Mouse (Mus musculus) heart, postnatal 0 days (tissue): ENCODE results near the gene Dnttip1.

Experiments
- CTCF ChIP-seq: IDR thresholded peaks from 2 replicates; pipeline ENCODE4 v1.5.1; 2016; ENCODE audit warnings: antibody characterized with exemption, control low read depth, low read depth
- EP300 ChIP-seq: IDR thresholded peaks from 2 replicates; pipeline ENCODE4 v1.6.1; 2016; ENCODE audit warnings: antibody characterized with exemption, low read depth

GRCm38 (mm10) chr2:164731719-164732118 is 14.1 kb upstream of the Dnttip1 start:
- TF ChIP-seq EP300 (no peak), CTCF (no peak)
